Mouse (Mus musculus) cerebellum, postnatal 4 days (tissue): ENCODE measurements at regions not wholly inside any gene's neighbourhood (a gene's known extent, or its start where the extent isn't known, plus 50 kb on each side); places are given as distances from the start of the nearest gene placed in this dataset.
"Not testable (repeated sequence)": the region's sequence is repeated elsewhere in the genome, so short reads cannot be mapped to it uniquely, and the experiment has no call there.

ENCODE experiments used
- DNase-seq, 2 experiments: peaks; one replicate each; pipeline ENCODE4 v3.0.0; 2022; ENCODE audit warnings: low spot score in 2 of 2, mixed read lengths in 1 of 2

- no peak for DNase-seq
Measured at GRCm38 (mm10) chr13:26267501-26267900, 502.5 kb downstream of the Hdgfl1 start.

GRCm38 (mm10) chr13:26235941-26236340, 534.0 kb downstream of the Hdgfl1 start:
- no peak for DNase-seq

- DNase-seq: no peak
Measured at GRCm38 (mm10) chr13:26234703-26235102, 535.3 kb downstream of the Hdgfl1 start.

- DNase-seq: no peak
Measured at GRCm38 (mm10) chr13:26217299-26217698, 552.7 kb downstream of the Hdgfl1 start.

- no peak for DNase-seq
Measured at GRCm38 (mm10) chr13:26216579-26216978, 553.4 kb downstream of the Hdgfl1 start.

GRCm38 (mm10) chr13:26205532-26206105, 564.3 kb downstream of the Hdgfl1 start:
- DNase-seq: no peak

GRCm38 (mm10) chr13:26194646-26195045, 575.3 kb downstream of the Hdgfl1 start:
- DNase-seq: no peak

- no peak for DNase-seq
Measured at GRCm38 (mm10) chr13:26183879-26184278, 586.1 kb downstream of the Hdgfl1 start.

- no peak for DNase-seq
Measured at GRCm38 (mm10) chr13:26171891-26172482, 598.0 kb downstream of the Hdgfl1 start.

GRCm38 (mm10) chr13:26169641-26170040, 600.3 kb downstream of the Hdgfl1 start:
- no peak for DNase-seq

- no peak for DNase-seq
Measured at GRCm38 (mm10) chr13:26158703-26159102, 611.3 kb downstream of the Hdgfl1 start.

- peak; percentile 40 to 88 for DNase-seq
Measured at GRCm38 (mm10) chr13:26154701-26155471, 615.1 kb downstream of the Hdgfl1 start.

- no peak for DNase-seq
Measured at GRCm38 (mm10) chr13:26154251-26154650, 615.7 kb downstream of the Hdgfl1 start.

- DNase-seq: no peak
Measured at GRCm38 (mm10) chr13:26153093-26153492, 616.9 kb downstream of the Hdgfl1 start.

GRCm38 (mm10) chr13:26150426-26150825, 619.5 kb downstream of the Hdgfl1 start:
- no peak for DNase-seq

GRCm38 (mm10) chr13:26142811-26143210, 627.2 kb downstream of the Hdgfl1 start:
- DNase-seq: no peak

GRCm38 (mm10) chr13:26119363-26119762, 650.6 kb downstream of the Hdgfl1 start:
- DNase-seq: peak in 1 of 2 experiments; percentile 1

GRCm38 (mm10) chr13:26114136-26114535, 655.8 kb downstream of the Hdgfl1 start:
- no peak for DNase-seq

- not testable (repeated sequence) for DNase-seq
Measured at GRCm38 (mm10) chr13:26113723-26114122, 656.2 kb downstream of the Hdgfl1 start.

- DNase-seq: no peak
Measured at GRCm38 (mm10) chr13:26112579-26112978, 657.4 kb downstream of the Hdgfl1 start.

- DNase-seq: no peak
Measured at GRCm38 (mm10) chr13:26109013-26109412, 661.0 kb downstream of the Hdgfl1 start.

- DNase-seq: no peak
Measured at GRCm38 (mm10) chr13:26088727-26089126, 681.2 kb downstream of the Hdgfl1 start.

- DNase-seq: no peak
Measured at GRCm38 (mm10) chr13:26080814-26081213, 689.2 kb downstream of the Hdgfl1 start.
